Mouse (Mus musculus) kidney, adult 2 months (tissue): ENCODE data around the gene Igsf6.

ENCODE experiments used
- CTCF ChIP-seq: fragments of 200-500 bp; conservative IDR thresholded peaks from 2 replicates; pipeline ENCODE4 v1.5.1; 2011; ENCODE audit warnings: low read depth, mild to moderate bottlenecking, control low read depth, low read length, moderate library complexity, mixed read lengths; ENCODE audit not compliant: insufficient read depth, insufficient read length
- POLR2A ChIP-seq: fragments of 200-500 bp; IDR thresholded peaks from one replicate; pipeline ENCODE4 v1.6.1; 2011; ENCODE audit warnings: low read depth, low read length, control low read depth

GRCm38 (mm10) chr7:121025221-121026008, 49.0 kb downstream of the Igsf6 start:
- TF ChIP-seq CTCF (no peak), POLR2A (no peak)
